Mouse (Mus musculus): ENCODE measurements around the gene Hbq1a.
"Not testable (repeated sequence)": the region's sequence is repeated elsewhere in the genome, so short reads cannot be mapped to it uniquely, and the experiment has no call there.

Gene Hbq1a

DNA sequence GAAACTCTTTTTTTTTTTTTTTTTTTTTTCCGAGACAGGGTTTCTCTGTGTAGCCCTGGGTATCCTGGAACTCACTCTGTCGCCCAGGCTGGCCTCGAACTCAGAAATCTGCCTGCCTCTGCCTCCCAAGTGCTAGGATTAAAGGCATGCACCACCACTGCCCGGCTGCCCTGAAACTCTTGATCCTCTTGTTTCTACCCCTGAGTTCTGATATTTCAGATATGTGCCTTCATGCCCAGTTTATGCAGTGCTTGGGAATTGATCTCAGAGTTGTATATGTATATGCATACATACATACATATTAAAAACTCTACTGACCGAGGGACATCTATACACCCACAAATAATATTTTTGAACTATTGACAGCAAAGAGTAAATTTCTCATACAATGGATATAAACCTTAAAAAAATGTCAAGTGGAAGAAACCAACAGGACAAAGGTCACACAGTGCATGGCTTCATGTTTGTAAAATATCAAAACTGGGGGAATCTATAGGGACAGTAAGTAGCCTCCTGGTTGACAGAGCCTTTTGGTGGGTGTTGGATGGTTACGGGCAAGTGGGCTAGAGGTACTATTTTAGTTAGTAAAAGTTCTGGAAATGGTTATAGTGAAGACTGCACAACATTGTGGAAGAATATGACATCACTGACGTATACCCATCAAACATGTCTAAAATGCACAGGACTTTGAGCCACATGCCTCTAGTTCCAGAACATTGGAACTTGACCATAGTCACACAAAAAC lies 14.7 kb upstream of the Hbq1a start:
- in situ Hi-C loops (cut with MboI) = no loop called here

DNA sequence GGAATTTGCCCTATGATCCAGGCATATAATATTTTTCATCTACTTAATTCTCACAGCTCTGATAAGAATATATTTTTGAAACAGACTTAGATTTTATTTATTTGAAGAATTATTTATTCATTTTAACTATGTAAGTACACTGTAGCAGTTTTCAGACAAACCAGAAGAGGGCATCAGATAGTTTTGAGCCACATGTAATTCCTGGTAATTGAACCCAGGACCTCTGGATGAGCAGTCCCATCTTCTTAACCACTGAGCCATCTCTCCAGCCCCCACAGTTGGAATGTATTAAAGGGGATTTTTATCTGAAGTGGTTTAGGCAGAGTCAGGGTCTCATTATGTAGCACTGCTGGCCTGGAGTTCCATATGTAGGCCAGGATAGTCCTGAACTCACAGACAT lies 14.0 kb upstream of the Hbq1a start:
- in situ Hi-C loops (cut with MboI) = not testable (repeated sequence)

- in situ Hi-C loops (cut with MboI) = not testable (repeated sequence)
Measured at GRCm38 (mm10) chr11:32286695-32287492, 13.0 kb upstream of the Hbq1a start, which contains the start of gene Hbq1b. Gene Hbq1b (plus strand): TSS chr11:32286965.

DNA sequence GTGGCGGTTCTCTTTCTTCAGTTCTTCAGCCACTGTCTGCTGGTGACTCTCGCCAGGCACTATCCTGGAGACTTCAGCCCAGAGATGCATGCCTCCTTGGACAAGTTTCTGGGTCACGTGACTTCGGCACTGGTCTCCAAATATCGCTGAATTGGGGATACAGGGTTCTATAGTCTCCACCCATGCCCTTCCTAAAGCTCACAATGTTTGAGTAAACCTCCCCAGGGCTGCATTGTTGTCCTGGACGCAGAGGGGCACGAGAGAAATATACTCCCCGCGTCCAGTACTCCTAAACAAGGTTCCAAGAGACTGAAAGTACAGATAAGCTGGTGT lies 12.4 kb upstream of the Hbq1a start:
- in situ Hi-C loops (cut with MboI) = no loop called here

- in situ Hi-C loops (cut with MboI) = not testable (repeated sequence)
Measured at GRCm38 (mm10) chr11:32292819-32293218, 7.0 kb upstream of the Hbq1a start.

DNA sequence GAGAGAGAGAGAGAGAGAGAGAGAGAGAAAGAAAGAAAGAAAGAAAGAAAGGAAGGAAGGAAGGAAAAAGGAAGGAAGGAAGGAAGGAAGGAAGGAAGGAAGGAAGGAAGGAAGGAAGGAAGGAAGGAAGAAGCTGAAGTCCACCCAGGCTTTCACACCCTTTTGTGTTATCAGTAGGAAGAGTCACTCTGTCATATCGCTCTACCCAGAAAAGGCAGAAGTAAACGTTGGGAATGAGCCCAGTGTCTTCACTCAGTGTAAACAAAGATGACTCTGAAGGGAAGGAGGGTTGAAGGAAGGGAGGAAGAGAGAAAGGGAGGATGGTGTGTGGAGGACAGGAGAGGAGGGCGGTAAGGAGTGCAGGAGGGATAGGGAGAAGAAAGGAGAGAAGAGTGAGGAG lies 6.4 kb upstream of the Hbq1a start:
- in situ Hi-C loops (cut with MboI) = not testable (repeated sequence)

- in situ Hi-C loops (cut with MboI) = not testable (repeated sequence)
Measured at GRCm38 (mm10) chr11:32296203-32296602, 3.7 kb upstream of the Hbq1a start, which contains the start of gene Hba-a2. Gene Hba-a2 (plus strand): TSS chr11:32296489.

- in situ Hi-C loops (cut with MboI) = not testable (repeated sequence)
Measured at GRCm38 (mm10) chr11:32297417-32297816, 2.5 kb upstream of the Hbq1a start.

DNA sequence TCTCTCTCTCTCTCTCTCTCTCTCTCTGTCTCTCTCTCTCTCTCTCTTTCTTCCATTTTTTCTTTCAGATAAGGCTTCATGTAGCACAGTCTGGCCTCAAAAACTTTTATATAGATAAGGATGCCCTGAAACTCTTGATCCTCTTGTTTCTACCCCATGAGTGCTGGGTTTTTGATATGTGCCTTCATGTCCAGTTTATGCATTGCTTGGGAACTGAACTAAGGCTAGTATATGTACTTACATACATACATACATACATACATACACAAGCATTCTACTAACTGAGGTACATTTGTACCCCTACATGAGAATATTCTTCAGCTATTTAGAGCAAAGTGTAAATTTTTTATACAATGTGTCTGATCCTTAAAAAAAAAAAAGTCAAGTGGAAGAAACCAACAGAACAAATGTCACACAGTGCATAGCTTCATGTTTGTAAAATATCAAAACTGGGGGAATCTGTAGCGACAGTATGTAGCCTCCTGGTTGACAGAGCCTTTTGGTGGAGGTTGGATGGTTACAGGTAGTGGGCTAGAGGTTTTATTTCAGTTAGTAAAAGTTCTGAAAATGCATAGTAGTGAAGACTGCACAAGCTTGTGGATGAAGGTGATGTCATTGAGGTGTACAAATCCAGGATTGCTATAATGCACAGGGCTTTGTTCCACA lies 1.9 kb upstream of the Hbq1a start:
- in situ Hi-C loops (cut with MboI) = no loop called here

DNA sequence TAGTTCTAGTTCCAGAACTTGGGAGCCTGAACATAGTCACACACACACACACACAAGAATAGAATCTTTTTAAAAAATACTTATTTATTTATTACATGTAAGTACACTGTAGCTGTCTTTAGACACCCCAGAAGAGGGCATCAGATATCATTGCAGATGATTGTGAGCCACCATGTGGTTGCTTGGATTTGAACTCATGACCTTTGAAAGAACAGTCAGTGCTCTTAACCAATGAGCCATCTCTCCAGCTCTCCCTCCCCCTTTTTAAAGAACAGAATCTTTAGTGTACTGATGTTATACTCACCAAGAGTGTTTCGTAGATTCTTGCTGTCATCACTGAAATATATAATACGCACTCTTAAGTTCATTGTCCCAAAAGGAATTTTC lies 1.3 kb upstream of the Hbq1a start:
- in situ Hi-C loops (cut with MboI) = no loop called here

GRCm38 (mm10) chr11:32300279-32301267 lies 704 bp downstream of the Hbq1a start:
- in situ Hi-C loops (cut with MboI) = no loop called here

GRCm38 (mm10) chr11:32301506-32301905 lies 1.6 kb downstream of the Hbq1a start:
- in situ Hi-C loops (cut with MboI) = no loop called here

- in situ Hi-C loops (cut with MboI) = no loop called here
Measured at GRCm38 (mm10) chr11:32302824-32303419, 3.1 kb downstream of the Hbq1a start.

DNA sequence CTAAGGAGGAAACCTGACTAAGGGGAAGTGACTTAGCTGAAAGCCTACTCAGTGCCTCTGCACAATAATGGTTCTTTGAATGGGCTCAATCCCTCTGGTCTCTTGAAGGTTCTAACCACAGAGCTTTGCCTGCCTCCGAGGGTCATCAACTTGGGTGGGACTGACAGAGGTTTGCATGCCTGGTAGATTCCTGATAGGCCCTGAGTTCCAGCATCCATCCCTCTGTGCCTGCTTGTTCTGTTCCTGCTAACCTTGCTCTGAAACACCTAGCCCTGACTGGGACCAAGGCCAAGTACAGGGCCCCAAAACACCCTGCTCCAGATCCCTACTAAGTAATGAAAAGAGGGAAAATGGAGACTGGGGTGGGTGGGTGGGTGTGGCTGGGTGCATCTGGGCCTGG lies 3.6 kb downstream of the Hbq1a start:
- in situ Hi-C loops (cut with MboI) = no loop called here

DNA sequence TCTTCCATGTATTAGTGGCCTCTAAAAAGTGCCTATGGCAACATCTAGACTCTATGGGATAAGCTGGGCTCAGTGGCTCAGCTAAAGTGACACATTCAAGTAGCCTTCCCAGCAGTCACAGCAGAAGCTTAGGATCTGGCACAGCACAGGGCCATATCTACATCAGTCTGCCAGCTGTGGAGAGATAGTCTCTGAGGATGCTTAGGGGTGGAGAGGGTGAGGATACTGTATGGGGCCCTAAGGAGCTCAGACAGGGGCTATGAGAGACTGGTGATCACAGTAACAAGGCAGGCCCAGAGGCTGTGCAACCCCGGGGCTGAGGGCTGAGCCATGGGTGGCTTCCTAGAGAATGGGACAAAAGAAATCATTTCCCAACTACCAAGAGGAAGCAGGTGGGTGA lies 7.1 kb downstream of the Hbq1a start:
- in situ Hi-C loops (cut with MboI) = no loop called here

- in situ Hi-C loops (cut with MboI) = no loop called here
Measured at GRCm38 (mm10) chr11:32309446-32309845, 9.6 kb downstream of the Hbq1a start.

GRCm38 (mm10) chr11:32309928-32310327 lies 10.1 kb downstream of the Hbq1a start:
- in situ Hi-C loops (cut with MboI) = no loop called here

DNA sequence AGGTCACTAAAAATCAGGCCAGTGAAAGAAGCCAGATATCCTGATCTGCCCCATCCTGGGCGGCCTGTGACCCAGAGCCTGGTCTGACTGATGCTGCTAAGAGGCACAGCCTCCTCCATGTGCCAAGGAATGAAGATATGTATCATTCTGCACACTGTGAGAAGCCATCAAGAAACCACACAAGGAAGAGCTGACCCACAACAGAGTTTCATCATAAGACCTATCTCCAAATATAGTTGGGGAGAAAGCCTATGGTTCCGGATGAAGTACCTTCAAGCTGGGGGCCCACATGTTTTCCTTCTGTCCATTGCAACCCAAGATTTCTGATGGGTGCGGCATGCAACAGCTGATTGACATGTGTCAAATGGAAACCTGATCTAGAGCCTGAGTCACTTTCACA lies 16.1 kb downstream of the Hbq1a start:
- in situ Hi-C loops (cut with MboI) = no loop called here

DNA sequence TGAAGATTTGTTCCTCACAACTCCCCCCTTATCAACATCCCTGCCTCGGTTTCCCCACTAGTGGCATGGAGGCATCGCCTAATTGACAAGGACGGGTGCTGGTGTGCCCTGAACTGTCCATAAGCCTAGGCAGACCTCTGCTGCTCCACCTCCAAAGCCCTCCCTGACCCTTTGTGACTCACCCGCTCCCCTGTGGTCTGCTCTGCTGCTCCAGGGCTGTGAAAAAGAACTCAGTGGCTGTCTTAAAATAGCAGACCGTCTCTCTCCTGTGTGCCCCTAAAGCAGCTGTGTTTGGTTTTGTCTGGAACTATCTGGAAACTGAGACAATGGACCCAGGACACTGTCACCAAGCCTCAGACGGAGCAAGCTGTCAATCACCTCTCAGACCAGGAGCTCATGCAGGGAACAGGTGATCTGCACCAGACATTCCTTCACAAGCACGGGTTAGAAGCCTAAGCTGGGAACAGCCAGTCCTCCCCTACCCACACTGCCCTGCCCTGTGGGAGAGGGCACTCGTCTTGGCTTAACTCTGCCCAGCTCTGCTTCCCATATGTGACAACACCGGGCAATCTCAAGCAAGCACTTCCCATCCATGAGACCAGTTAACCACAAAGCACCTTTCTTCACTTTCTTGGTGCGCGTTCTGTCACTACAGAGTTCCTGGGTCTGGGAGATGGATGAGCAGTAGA lies 20.8 kb downstream of the Hbq1a start:
- in situ Hi-C loops (cut with MboI) = no loop called here

DNA sequence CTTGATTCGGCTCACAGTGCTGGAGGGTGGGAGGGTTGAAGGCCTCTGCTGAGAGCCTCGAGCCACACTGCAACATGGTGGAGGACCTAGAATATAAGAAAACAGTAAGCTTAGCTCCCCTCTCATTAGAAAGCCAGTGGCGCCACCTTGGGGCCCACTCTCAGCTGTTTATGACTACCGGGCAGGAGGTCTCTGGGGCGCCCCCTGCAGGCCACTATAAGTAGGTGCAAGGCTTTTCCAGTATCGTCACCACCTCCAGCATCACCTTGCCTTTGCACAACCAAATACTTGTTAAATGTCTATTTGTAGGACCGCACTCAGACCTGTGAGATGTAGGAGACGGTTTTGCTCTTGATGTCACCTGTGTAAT lies 21.3 kb downstream of the Hbq1a start:
- in situ Hi-C loops (cut with MboI) = no loop called here

- in situ Hi-C loops (cut with MboI) = no loop called here
Measured at GRCm38 (mm10) chr11:32324609-32325008, 24.7 kb downstream of the Hbq1a start.

All from mature B cell (primary cell).